Mouse (Mus musculus) forebrain, embryonic 15.5 days (tissue): ENCODE data around the gene Sec14l5. TPM values are rescaled to one million over a fixed set of nuclear protein-coding genes. Genes with fewer than 3 reads are reported as not detected.

Source experiments
- ATAC-seq: fragments of 200-750 bp; cut with Nextera tagmentation; replicated peaks from 2 replicates; pipeline ENCODE4 v1.8.0; 2017; ENCODE audit warnings: mild to moderate bottlenecking, moderate TSS enrichment, moderate library complexity
- H3K27ac ChIP-seq: fragments of 300-500 bp; sonication (generic); replicated peaks from 2 replicates; pipeline ENCODE4 v1.5.1; 2015; ENCODE audit warnings: mild to moderate bottlenecking, inconsistent platforms
- H3K27me3 ChIP-seq: fragments of 300-500 bp; sonication (generic); 2 replicates; pipeline ENCODE4 v1.6.1; 2015; ENCODE audit warnings: inconsistent platforms
- H3K36me3 ChIP-seq: fragments of 300-500 bp; sonication (generic); 2 replicates; pipeline ENCODE4 v1.6.1; 2015; ENCODE audit warnings: mild to moderate bottlenecking, inconsistent platforms
- H3K4me1 ChIP-seq: fragments of 300-500 bp; sonication (generic); 2 replicates; pipeline ENCODE4 v1.6.1; 2015; ENCODE audit warnings: inconsistent platforms
- H3K4me2 ChIP-seq: fragments of 300-500 bp; sonication (generic); replicated peaks from 2 replicates; pipeline ENCODE4 v1.6.1; 2015; ENCODE audit warnings: mild to moderate bottlenecking, inconsistent platforms
- H3K4me3 ChIP-seq: fragments of 300-500 bp; sonication (generic); 2 replicates; pipeline ENCODE4 v1.5.1; 2015; ENCODE audit warnings: mild to moderate bottlenecking, inconsistent platforms
- H3K9ac ChIP-seq: fragments of 300-500 bp; sonication (generic); replicated peaks from 2 replicates; pipeline ENCODE4 v1.6.1; 2015; ENCODE audit warnings: mild to moderate bottlenecking, inconsistent platforms
- H3K9me3 ChIP-seq: fragments of 300-500 bp; sonication (generic); 2 replicates; pipeline ENCODE4 v1.6.1; 2016; ENCODE audit warnings: inconsistent platforms
- WGBS: fragments of 180-500 bp; shearing (Covaris S2); methylation state at CpG from one replicate; pipeline ENCODE4 v1.1.7; 2015; ENCODE audit warnings: mixed read lengths; 5-methylcytosine and 5-hydroxymethylcytosine counted together
- polyA plus RNA-seq: library from polyadenylated mRNA; unstranded; fragments of >200 nt; fragmentation: Nextera tagmentation; extraction: Ambion mirVana; gene quantifications from 2 replicates; pipeline ENCODE4 v1.2.1, GENCODE M21; 2015

The Sec14l5 gene
- polyA plus RNA-seq, 1 experiment from 2014 or later = 0.06 TPM

DNA sequence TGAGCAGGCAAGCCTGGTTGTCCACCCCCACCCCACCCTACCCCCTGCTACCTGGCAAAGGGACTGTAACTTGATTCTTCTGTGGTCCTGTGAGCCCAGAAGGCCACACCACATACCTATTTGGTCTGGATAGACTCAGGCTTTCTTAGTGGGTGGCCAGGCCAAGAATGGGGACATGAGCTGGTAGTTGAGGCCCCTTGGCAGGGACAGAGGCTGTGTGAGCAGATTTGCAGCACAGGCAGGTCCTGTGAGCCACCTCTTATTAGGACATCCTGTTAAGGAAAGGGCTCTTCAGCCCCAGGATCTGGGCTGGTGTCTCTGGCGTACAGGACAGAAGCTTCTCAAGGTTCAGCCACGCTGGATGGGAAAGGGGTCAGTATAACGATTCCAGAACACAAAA lies 10.2 kb downstream of the Sec14l5 start:
- Histone ChIP-seq H3K4me1 (no peaks in the 10 kb centered on the region), H3K4me3 (no peak overlapping the region), H3K36me3 (no peaks in the 10 kb centered on the region), H3K4me2 (no peak overlapping the region), H3K9ac (no peak overlapping the region), H3K27ac (no peak overlapping the region), H3K9me3 (no peaks in the 10 kb centered on the region), H3K27me3 (no peaks in the 10 kb centered on the region; the same call in 1 of the 2 replicates)
- ATAC-seq = no peak
- WGBS = 84% methylated on average over 3 of the region's 3 CpGs

DNA sequence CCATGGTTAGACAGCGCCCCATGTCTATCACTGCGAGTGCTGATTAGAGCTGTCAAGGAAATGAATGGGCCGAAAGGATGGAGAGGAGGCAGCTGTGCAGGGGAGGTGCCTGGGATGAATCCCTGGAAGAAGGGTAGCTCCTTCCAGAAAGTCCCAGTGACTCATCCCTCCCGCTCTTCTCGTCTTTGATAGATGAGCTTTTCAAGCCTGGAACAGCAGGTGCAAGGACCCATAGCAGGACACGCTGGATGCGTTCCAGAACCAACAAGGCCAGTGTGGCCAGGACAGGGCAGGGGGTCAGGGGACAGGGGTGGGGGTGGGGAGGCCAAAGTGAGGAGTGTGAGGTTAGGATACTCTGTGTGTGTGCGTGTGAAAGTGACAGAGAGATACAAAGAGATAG lies 12.3 kb downstream of the Sec14l5 start:
- WGBS = 88% methylated on average over 8 of the region's 8 CpGs
- no peaks in the 10 kb centered on the region; the same call in 1 of the 2 replicates for H3K27me3 ChIP-seq
- no peak overlapping the region for H3K4me2 ChIP-seq
- H3K9me3 ChIP-seq = no peaks in the 10 kb centered on the region
- no peak overlapping the region for H3K9ac ChIP-seq
- no peak overlapping the region for H3K4me3 ChIP-seq
- no peaks in the 10 kb centered on the region for H3K4me1 ChIP-seq
- H3K36me3 ChIP-seq = no peaks in the 10 kb centered on the region
- no peak for ATAC-seq
- H3K27ac ChIP-seq = no peak overlapping the region

DNA sequence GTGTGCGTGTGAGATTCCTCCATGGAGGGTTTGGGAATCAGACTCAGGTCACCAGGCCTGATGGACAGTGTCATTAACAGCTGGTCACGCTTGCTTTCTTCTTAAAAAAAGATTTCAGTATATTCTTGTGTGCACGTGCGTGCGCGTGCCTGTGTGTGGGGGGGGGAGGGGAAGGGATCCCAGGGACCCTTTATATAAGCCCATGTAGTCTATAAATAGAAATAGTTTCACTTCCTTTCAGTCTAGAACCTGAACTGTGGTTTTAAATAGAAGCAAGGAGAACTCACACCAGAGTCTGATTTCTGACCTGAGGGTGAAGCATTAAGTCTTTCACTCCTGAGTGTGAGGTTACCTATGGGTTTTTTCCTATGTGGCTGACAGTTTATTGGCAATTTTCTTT lies 17.4 kb downstream of the Sec14l5 start:
- no peak overlapping the region for H3K4me2 ChIP-seq
- no peak overlapping the region for H3K9ac ChIP-seq
- WGBS = 80% methylated on average over 6 of the region's 6 CpGs
- H3K9me3 ChIP-seq = no peaks in the 10 kb centered on the region
- ATAC-seq = no peak
- H3K27me3 ChIP-seq = no peaks in the 10 kb centered on the region; the same call in 1 of the 2 replicates
- no peak overlapping the region for H3K4me3 ChIP-seq
- no peak overlapping the region for H3K27ac ChIP-seq
- no peaks in the 10 kb centered on the region for H3K4me1 ChIP-seq
- H3K36me3 ChIP-seq = no peaks in the 10 kb centered on the region

DNA sequence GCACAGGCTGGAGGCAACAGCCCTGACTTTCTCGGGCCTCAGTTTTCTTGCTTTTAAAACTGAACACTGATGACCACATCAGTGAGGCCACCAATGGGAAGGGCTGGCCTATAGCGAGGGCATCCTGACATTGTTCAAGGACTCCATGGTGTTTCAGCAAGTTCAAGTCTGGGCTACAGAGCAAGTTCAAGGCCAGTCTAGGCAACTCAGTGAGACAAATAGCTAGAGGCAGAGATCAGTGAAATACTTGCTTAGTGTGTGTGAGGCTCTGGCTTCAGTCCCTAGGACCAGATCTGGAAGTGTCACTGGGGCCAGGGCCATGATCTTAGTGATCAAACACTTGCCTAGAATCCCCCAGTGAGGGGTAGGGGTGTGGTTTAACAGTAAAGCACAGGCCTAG lies 21.1 kb downstream of the Sec14l5 start:
- no peaks in the 10 kb centered on the region for H3K4me1 ChIP-seq
- no peak for ATAC-seq
- H3K4me2 ChIP-seq = no peak overlapping the region
- H3K9ac ChIP-seq = no peak overlapping the region
- WGBS = 80% methylated on average over 2 of the region's 2 CpGs
- H3K27me3 ChIP-seq = no peaks in the 10 kb centered on the region
- no peak overlapping the region for H3K27ac ChIP-seq
- H3K4me3 ChIP-seq = no peak overlapping the region
- H3K36me3 ChIP-seq = no peaks in the 10 kb centered on the region
- H3K9me3 ChIP-seq = no peaks in the 10 kb centered on the region

DNA sequence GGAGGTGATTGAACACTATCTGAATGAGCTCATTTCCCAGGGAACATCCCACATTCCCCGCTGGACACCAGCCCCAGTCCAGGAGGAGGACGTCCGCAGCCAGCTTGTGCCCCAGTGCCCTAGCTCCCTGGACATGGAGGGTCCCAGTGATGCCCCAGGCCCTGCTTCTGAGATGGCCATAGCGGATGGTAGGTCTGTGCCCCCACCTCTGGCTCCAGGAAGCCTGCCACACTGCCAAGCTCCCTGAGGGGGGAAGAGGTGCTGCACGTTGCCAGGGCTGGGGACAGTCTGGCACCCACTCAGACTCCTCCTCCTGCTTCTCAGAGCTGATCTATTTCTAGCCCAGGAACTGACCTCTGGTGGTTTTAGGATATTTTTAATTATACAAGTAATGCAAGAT lies 21.9 kb downstream of the Sec14l5 start:
- no peak overlapping the region for H3K4me2 ChIP-seq
- H3K36me3 ChIP-seq = no peaks in the 10 kb centered on the region
- no peak overlapping the region for H3K9ac ChIP-seq
- H3K4me1 ChIP-seq = no peaks in the 10 kb centered on the region
- H3K9me3 ChIP-seq = no peaks in the 10 kb centered on the region
- H3K4me3 ChIP-seq = no peak overlapping the region
- no peak for ATAC-seq
- WGBS = 71% methylated on average over 5 of the region's 5 CpGs
- no peaks in the 10 kb centered on the region for H3K27me3 ChIP-seq
- no peak overlapping the region for H3K27ac ChIP-seq

DNA sequence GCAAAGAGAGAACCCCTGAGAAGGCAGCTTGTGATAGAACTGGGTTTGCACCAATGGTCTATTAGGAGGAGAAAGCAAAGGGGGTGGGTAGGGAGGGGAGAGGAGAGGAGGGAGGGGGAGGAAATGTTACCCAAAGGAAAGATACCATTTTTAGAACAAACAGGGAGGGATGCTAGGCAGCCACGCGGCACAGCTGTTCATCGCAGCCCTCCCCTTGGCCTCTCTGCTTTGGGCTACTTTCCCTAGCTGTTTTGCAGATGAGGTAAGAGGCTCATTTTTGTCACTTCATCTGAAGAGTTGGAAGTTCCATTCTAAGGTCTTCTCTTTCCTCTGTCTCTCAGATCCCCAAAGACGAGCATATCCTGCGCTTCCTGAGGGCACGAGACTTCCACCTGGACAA lies 25.7 kb downstream of the Sec14l5 start:
- WGBS = 96% methylated on average over 6 of the region's 6 CpGs
- Histone ChIP-seq H3K4me1 (no peaks in the 10 kb centered on the region), H3K27me3 (no peaks in the 10 kb centered on the region), H3K36me3 (no peaks in the 10 kb centered on the region), H3K27ac (no peak overlapping the region), H3K9me3 (no peaks in the 10 kb centered on the region), H3K4me3 (no peak overlapping the region), H3K4me2 (no peak overlapping the region), H3K9ac (no peak overlapping the region)
- ATAC-seq = no peak

DNA sequence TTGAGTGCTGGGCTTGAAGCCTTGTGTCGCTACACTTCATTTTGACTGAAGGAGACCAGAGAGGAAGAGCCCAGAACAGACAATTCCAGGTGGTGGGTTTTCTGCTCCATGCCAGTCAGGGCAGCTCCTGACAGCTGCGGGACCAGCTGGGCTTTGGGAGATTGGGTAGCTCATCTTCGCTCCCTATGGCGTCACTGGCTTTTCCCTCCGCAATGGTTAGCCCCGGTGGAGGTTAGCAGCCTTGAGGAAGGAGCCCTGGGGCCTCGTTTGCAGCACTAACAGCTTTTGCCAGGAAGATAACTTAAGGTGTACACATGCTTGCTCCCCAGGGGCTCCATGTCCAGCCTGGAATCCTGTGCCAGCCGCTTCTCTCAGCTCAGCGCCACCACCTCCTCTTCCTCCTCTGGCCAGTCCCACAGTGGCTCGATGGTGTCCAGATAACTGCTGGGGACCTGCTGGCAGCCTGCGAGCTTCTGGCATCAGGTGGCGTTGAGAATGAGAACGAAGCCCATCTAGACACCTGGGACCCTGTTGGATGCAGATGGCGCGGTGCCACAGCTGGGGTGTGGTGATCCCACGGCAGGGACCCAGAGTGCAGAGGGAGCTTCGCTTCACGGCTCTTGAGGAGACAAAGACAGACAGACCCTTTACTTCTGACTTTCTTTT lies 36.5 kb downstream of the Sec14l5 start:
- H3K36me3 ChIP-seq = no peaks in the 10 kb centered on the region
- H3K4me3 ChIP-seq = no peak overlapping the region
- no peaks in the 10 kb centered on the region for H3K9me3 ChIP-seq
- no peak overlapping the region for H3K27ac ChIP-seq
- ATAC-seq = no peak
- no peak overlapping the region for H3K9ac ChIP-seq
- 81% methylated on average over 18 of the region's 18 CpGs for WGBS
- H3K27me3 ChIP-seq = no peaks in the 10 kb centered on the region
- H3K4me2 ChIP-seq = no peak overlapping the region
- no peaks in the 10 kb centered on the region for H3K4me1 ChIP-seq

DNA sequence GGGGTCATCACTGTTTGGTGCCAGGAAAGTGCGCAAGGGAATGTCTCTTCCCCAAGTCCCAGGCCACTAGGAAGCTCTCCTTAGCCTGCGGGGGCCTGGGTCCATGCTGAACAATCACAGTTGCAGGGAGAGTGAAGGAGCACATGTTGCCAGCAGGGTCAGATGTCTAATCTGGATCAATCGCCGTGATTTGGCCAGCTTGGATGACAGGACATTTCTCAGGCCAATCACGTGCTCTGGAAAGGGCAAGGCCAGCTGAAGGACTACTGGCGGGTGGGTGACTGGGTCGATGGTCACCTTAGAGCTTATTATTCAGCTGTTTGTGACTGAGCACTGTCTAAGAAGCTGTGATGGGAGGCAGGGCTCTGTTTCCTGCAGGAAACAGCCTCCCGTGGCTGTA lies 37.2 kb downstream of the Sec14l5 start:
- Histone ChIP-seq H3K9ac (no peak overlapping the region), H3K4me3 (no peak overlapping the region), H3K36me3 (no peaks in the 10 kb centered on the region), H3K27me3 (no peaks in the 10 kb centered on the region), H3K9me3 (no peaks in the 10 kb centered on the region), H3K27ac (no peak overlapping the region), H3K4me1 (no peaks in the 10 kb centered on the region), H3K4me2 (no peak overlapping the region)
- no peak for ATAC-seq
- WGBS = 62% methylated on average over 8 of the region's 8 CpGs

DNA sequence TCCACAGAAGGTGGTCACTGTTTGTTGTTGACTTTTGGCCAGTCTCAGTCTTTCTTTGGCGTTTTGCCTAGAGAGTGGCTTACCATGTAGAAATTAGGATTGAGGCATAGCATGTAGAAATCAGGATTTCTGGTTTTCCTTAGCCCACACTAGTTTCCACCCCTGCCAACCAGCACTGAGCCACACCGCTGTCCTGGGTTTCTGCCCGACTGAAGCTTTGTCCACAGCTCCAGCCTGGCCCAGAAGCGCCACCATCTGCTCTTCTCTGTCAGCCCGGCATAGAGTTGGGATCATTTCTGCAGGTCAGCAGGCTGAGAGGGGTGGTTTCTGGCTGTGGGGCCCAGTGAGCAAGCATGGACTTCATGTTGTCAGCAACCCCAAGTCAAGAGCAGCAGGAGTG lies 38.0 kb downstream of the Sec14l5 start:
- H3K4me3 ChIP-seq = no peak overlapping the region
- no peaks in the 10 kb centered on the region for H3K4me1 ChIP-seq
- H3K36me3 ChIP-seq = no peaks in the 10 kb centered on the region
- ATAC-seq = no peak
- H3K27me3 ChIP-seq = no peaks in the 10 kb centered on the region
- H3K9me3 ChIP-seq = no peaks in the 10 kb centered on the region
- H3K27ac ChIP-seq = no peak overlapping the region
- 86% methylated on average over 5 of the region's 5 CpGs for WGBS
- H3K9ac ChIP-seq = no peak overlapping the region
- no peak overlapping the region for H3K4me2 ChIP-seq

DNA sequence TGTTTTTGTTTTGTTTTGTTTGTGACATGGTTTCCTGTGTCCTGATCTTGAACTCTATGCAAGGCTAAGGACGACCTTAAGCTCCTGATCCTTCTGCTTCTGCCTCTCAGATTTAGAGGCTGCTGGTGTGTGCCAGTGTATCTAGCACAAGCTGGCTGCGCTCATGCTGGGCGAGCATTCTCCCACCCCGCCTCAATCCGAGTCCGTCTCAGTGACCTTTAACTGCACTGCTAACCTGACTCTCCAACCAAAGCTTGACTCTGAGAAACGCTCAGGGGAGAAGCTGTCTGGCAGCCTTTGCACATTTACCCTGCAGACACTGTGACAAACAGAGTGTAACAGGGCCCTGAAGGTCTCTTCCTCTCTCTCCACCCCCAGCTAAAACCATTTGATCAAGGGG lies 38.8 kb downstream of the Sec14l5 start:
- Histone ChIP-seq H3K36me3 (no peaks in the 10 kb centered on the region), H3K9me3 (no peaks in the 10 kb centered on the region), H3K4me3 (no peak overlapping the region), H3K9ac (no peak overlapping the region), H3K4me2 (no peak overlapping the region), H3K27ac (no peak overlapping the region), H3K4me1 (no peaks in the 10 kb centered on the region), H3K27me3 (no peaks in the 10 kb centered on the region)
- ATAC-seq = no peak
- 66% methylated on average over 7 of the region's 7 CpGs for WGBS

DNA sequence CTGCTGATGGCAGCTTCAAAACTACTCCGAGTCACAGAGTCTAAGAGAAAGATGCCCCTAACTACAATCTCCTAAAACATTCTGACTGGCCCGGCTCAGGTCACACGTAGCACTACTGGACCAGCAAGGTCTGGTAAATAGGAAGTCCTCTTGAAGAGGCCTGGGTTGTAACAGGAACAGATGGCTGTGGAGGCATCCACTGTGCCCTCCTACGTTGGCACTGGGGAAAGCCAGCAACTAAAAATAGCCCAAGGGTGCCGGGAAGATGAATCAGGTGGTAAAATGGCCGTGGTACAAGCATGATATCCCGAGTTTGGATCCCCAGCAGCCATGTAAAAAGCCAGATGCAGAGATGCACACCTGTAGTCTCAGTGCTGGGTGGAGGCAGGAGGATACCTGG lies 39.3 kb downstream of the Sec14l5 start:
- Histone ChIP-seq H3K27ac (no peak overlapping the region), H3K4me2 (no peak overlapping the region), H3K27me3 (no peaks in the 10 kb centered on the region), H3K36me3 (no peaks in the 10 kb centered on the region), H3K9ac (no peak overlapping the region), H3K9me3 (no peaks in the 10 kb centered on the region), H3K4me3 (no peak overlapping the region), H3K4me1 (no peaks in the 10 kb centered on the region)
- 79% methylated on average over 7 of the region's 7 CpGs for WGBS
- no peak for ATAC-seq

DNA sequence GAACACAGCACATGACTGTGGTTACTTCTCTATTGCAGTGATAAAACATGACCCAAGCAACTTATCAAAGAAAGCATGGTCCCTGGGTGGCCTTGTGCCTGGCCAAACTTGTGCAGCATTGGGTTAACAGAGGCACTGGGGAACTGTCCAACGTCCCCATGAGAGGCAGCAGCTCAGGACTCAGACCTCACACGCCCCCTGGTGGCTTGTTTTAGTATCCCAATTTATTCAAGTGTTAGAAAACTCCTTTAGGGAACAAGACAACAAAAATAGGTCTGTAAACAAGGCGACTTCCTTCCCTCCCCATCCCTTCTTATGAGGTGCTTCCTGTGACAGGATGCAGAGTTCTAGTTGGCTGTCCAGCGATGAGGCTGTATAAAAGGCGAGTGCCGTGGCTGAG lies 48.2 kb downstream of the Sec14l5 start:
- H3K4me2 ChIP-seq = no peak overlapping the region
- no peaks in the 10 kb centered on the region for H3K4me1 ChIP-seq
- H3K9ac ChIP-seq = no peak overlapping the region
- no peak overlapping the region for H3K27ac ChIP-seq
- no peaks in the 10 kb centered on the region for H3K27me3 ChIP-seq
- H3K36me3 ChIP-seq = no peaks in the 10 kb centered on the region
- H3K4me3 ChIP-seq = no peak overlapping the region
- ATAC-seq = no peak; the same call in 1 of the 2 replicates
- 31% methylated on average over 6 of the region's 6 CpGs for WGBS
- H3K9me3 ChIP-seq = no peaks in the 10 kb centered on the region

DNA sequence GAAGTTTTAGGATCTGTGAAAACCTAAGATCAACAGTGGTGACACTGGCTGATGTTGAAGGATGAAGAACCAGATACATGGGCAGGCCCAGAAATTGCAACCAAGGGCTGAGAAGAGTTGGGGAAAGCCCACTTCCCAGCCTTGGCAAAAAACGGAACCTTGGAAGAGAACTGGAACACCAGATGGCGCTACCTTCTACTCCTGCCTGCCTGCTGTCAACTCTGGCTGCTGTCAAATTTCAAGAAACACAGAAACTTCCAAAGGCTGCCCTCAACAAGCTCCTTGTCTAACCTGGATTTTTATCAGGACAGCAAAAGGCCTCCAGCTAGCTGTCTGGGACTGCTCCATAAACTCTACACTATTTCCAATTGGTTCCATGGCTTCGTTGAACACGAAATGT lies 55.8 kb downstream of the Sec14l5 start:
- WGBS = 17% methylated on average over 4 of the region's 4 CpGs
- no peak overlapping the region for H3K9ac ChIP-seq
- H3K4me1 ChIP-seq = peaks cover 17% of the 10 kb centered on the region
- peak overlapping the region; percentile 96 for H3K4me2 ChIP-seq
- H3K4me3 ChIP-seq = peak overlapping the region; percentile 71
- H3K36me3 ChIP-seq = no peaks in the 10 kb centered on the region
- no peak for ATAC-seq
- peaks cover 3% of the 10 kb centered on the region; the same call in 1 of the 2 replicates for H3K27me3 ChIP-seq
- H3K9me3 ChIP-seq = no peaks in the 10 kb centered on the region
- H3K27ac ChIP-seq = no peak overlapping the region
